Comparison of ENCODE assay signal across 8 mouse cellular contexts in genomic region chr8:119575366-119575726, GRCm38 (mm10). TPM values are rescaled to one million over a fixed set of nuclear protein-coding genes. Genes with fewer than 3 reads are reported as not detected.
A peak's percentile ranks its signal among the peaks of the same experiment; 100 is the strongest.
DNase-seq lines count a peak whose midpoint lies in the region; ATAC-seq and TF ChIP-seq lines count a peak whose summit lies in the region.

No protein-coding gene starts in this region.

- H3K36me3 ChIP-seq in heart, embryonic 10.5 days: no peaks in the 10 kb centered on the region
- H3K36me3 ChIP-seq in C2C12 (ENCODE audit: control insufficient read depth, insufficient read depth): no peaks in the 10 kb centered on the region
- H3K36me3 ChIP-seq in forebrain, embryonic 13.5 days (ENCODE audit: poor library complexity, severe bottlenecking): no peaks in the 10 kb centered on the region
- H3K36me3 ChIP-seq in liver, embryonic 14.5 days (replicated peaks; ENCODE audit: control insufficient read depth, insufficient read depth, low read depth): no peaks in the 10 kb centered on the region

- no peaks in the 10 kb centered on the region for H3K79me3 ChIP-seq in C2C12 (ENCODE audit: low read depth)

- peak overlapping the region; percentile 93 for H3K27ac ChIP-seq in heart, embryonic 10.5 days
- no peak overlapping the region for H3K27ac ChIP-seq in forebrain, embryonic 13.5 days
- H3K27ac ChIP-seq in liver, embryonic 14.5 days: no peak overlapping the region

- H3ac ChIP-seq in C2C12 (ENCODE audit: control insufficient read depth, insufficient read length, low read depth): peak overlapping the region; percentile 76

- H3K9me3 ChIP-seq in heart, embryonic 10.5 days: no peaks in the 10 kb centered on the region
- no peaks in the 10 kb centered on the region for H3K9me3 ChIP-seq in forebrain, embryonic 13.5 days (replicated peaks)
- no peaks in the 10 kb centered on the region for H3K9me3 ChIP-seq in liver, embryonic 14.5 days (ENCODE audit: control insufficient read depth, low read length)

- no peak for DNase-seq in heart, embryonic 10.5 days (ENCODE audit: low spot score)
- no peak for DNase-seq in heart, postnatal 25 days (ENCODE audit: low spot score)
- DNase-seq in liver, embryonic 14.5 days (ENCODE audit: low read depth in 3 of 3, low spot score in 3 of 3): no peak
- DNase-seq in Muller cell, postnatal 12 days (ENCODE audit: inconsistent ontology term): no peak
- DNase-seq in left cerebral cortex, postnatal 14 days (ENCODE audit: low spot score in 2 of 2): no peak
- no peak for DNase-seq in gastrocnemius, adult 8-10 months (ENCODE audit: low spot score in 2 of 2)

- peaks cover 53% of the 10 kb centered on the region for H3K4me1 ChIP-seq in heart, embryonic 10.5 days
- peaks cover 18% of the 10 kb centered on the region for H3K4me1 ChIP-seq in forebrain, embryonic 13.5 days
- H3K4me1 ChIP-seq in liver, embryonic 14.5 days (replicated peaks; ENCODE audit: control insufficient read depth in 2 of 2, insufficient read depth in 2 of 2, low read length in 1 of 2): peaks cover 14 to 23% of the 10 kb centered on the region in 2 experiments; a peak in 3 of 4 replicates

- H3K9ac ChIP-seq in forebrain, embryonic 13.5 days: peak overlapping the region; percentile 64
- H3K9ac ChIP-seq in liver, embryonic 14.5 days (replicated peaks): peak overlapping the region; percentile 52; the same call in 1 of the 2 replicates

- no peak for TF ChIP-seq CTCF in C2C12 (IDR thresholded peaks at IDR 0.05; ENCODE audit: control insufficient read depth, insufficient read depth, insufficient read length)
- no peak for TF ChIP-seq CTCF in liver, embryonic 14.5 days (IDR thresholded peaks at IDR 0.05; ENCODE audit: low read depth)

- peaks cover 11% of the 10 kb centered on the region for H3K79me2 ChIP-seq in C2C12 (ENCODE audit: control insufficient read depth, insufficient read depth)

- H3K4me3 ChIP-seq in heart, embryonic 10.5 days: peak overlapping the region; percentile 93
- peak overlapping the region; percentile 53 for H3K4me3 ChIP-seq in C2C12 (ENCODE audit: insufficient read depth, poor library complexity, severe bottlenecking)
- peak overlapping the region; percentile 88 for H3K4me3 ChIP-seq in forebrain, embryonic 13.5 days
- peak overlapping the region; percentile 71 to 73 for H3K4me3 ChIP-seq in liver, embryonic 14.5 days (ENCODE audit: insufficient read depth in 1 of 2, low read depth in 2 of 2, low read length in 2 of 2)

- H3K4me2 ChIP-seq in forebrain, embryonic 13.5 days: peak overlapping the region; percentile 90
- H3K4me2 ChIP-seq in liver, embryonic 14.5 days (ENCODE audit: low read depth): peak overlapping the region; percentile 95

- 2% methylated on average over 16 of the region's 16 CpGs for WGBS in heart, embryonic 10.5 days
- 3% methylated on average over 16 of the region's 16 CpGs for WGBS in forebrain, embryonic 13.5 days
- 3% methylated on average over 16 of the region's 16 CpGs for WGBS in liver, embryonic 14.5 days (ENCODE audit: insufficient replicate concordance)

- ATAC-seq in forebrain, embryonic 13.5 days: no peak; the same call in 1 of the 2 replicates
- ATAC-seq in liver, embryonic 14.5 days (ENCODE audit: insufficient read depth): no peak; the same call in 1 of the 2 replicates

- no peak for TF ChIP-seq EP300 in liver, embryonic 14.5 days (IDR thresholded peaks at IDR 0.05; ENCODE audit: low read depth)

- H3K27me3 ChIP-seq in heart, embryonic 10.5 days (ENCODE audit: insufficient read depth, poor library complexity, severe bottlenecking): peaks cover 30% of the 10 kb centered on the region
- peaks cover 44% of the 10 kb centered on the region for H3K27me3 ChIP-seq in C2C12 (ENCODE audit: control insufficient read depth, insufficient read depth, insufficient read length)
- peaks cover 29% of the 10 kb centered on the region for H3K27me3 ChIP-seq in forebrain, embryonic 13.5 days
- no peaks in the 10 kb centered on the region for H3K27me3 ChIP-seq in liver, embryonic 14.5 days (ENCODE audit: control insufficient read depth, insufficient read depth, low read length)

- intact Hi-C loops in heart, postnatal 25 days (cut with DNase I): no loop called here
- intact Hi-C loops in left cerebral cortex, postnatal 14 days (cut with DNase I): loop anchor here (2.0 kb wide), 1 partner anchor 17 kb away; the partner anchor contains the start of gene Mbtps1

TF ChIP-seq in C2C12, 6 proteins besides CTCF, POLR2A, EP300 and RAD21:
- TF ChIP-seq MYOD1 (IDR thresholded peaks at IDR 0.05; ENCODE audit: control insufficient read depth, insufficient read length, low read depth) (no peak), MYOG (IDR thresholded peaks at IDR 0.05; ENCODE audit: control insufficient read depth, extremely low read depth, insufficient read length) (no peak), FOSL1 (IDR thresholded peaks at IDR 0.05; ENCODE audit: insufficient read depth, low read length, poor library complexity, severe bottlenecking) (no peak), USF1 (IDR thresholded peaks at IDR 0.05; ENCODE audit: low read depth) (no peak), MAX (IDR thresholded peaks at IDR 0.05) (no peak), CEBPB (IDR thresholded peaks at IDR 0.05; ENCODE audit: low read depth) (no peak)

RNA-seq across cellular contexts. Expression of gene Dnaaf1, which starts 0.3 kb away (rescaled TPM):
- polyA plus RNA-seq in heart, embryonic 10.5 days (2016; fragmentation: Nextera tagmentation; extraction: Ambion mirVana): 0.11 and 0.31 TPM in 2 replicates
- not detected for total RNA-seq in heart, postnatal 25 days (2021)
- 0.01 TPM for polyA plus RNA-seq in C2C12 (2012; fragmentation: generic; extraction: Trizol)
- 0.19 and 0.62 TPM in 2 replicates for polyA plus RNA-seq in forebrain, embryonic 13.5 days (2015; fragmentation: Nextera tagmentation; extraction: Ambion mirVana)
- polyA plus RNA-seq in liver, embryonic 14.5 days (2012; rRNA removed): 0.03 and 0.06 TPM in 2 replicates
- 0.04 and 0.13 TPM in 2 replicates for polyA plus RNA-seq in liver, embryonic 14.5 days (2014; fragmentation: Nextera tagmentation; extraction: Ambion mirVana)
- total RNA-seq in left cerebral cortex, postnatal 14 days (2021): under 1 TPM; 0.11 to 0.20 TPM
- not detected for total RNA-seq in gastrocnemius, adult 8-10 months (2022)

RNA-seq across cellular contexts. Expression of gene Hsdl1, which starts 0.4 kb away (rescaled TPM):
- 35.3 and 47.9 TPM in 2 replicates for polyA plus RNA-seq in heart, embryonic 10.5 days (2016; fragmentation: Nextera tagmentation; extraction: Ambion mirVana)
- total RNA-seq in heart, postnatal 25 days (2021): 10 to 100 TPM; 18.7 to 20.1 TPM
- polyA plus RNA-seq in C2C12 (2012; fragmentation: generic; extraction: Trizol): 11.0 TPM
- 109 and 130 TPM in 2 replicates for polyA plus RNA-seq in forebrain, embryonic 13.5 days (2015; fragmentation: Nextera tagmentation; extraction: Ambion mirVana)
- 6.9 and 7.5 TPM in 2 replicates for polyA plus RNA-seq in liver, embryonic 14.5 days (2012; rRNA removed)
- 17.0 and 19.3 TPM in 2 replicates for polyA plus RNA-seq in liver, embryonic 14.5 days (2014; fragmentation: Nextera tagmentation; extraction: Ambion mirVana)
- total RNA-seq in left cerebral cortex, postnatal 14 days (2021): 10 to 100 TPM; 42.3 to 47.2 TPM
- 10 to 100 TPM; 16.1 to 21.1 (median 17.4) TPM for total RNA-seq in gastrocnemius, adult 8-10 months (2022)

RNA-seq across cellular contexts. Expression of gene Mbtps1, which starts 16.8 kb away (rescaled TPM):
- 86.9 and 98.4 TPM in 2 replicates for polyA plus RNA-seq in heart, embryonic 10.5 days (2016; fragmentation: Nextera tagmentation; extraction: Ambion mirVana)
- 10 to 100 TPM; 39.8 to 40.3 TPM for total RNA-seq in heart, postnatal 25 days (2021)
- 72.7 TPM for polyA plus RNA-seq in C2C12 (2012; fragmentation: generic; extraction: Trizol)
- polyA plus RNA-seq in forebrain, embryonic 13.5 days (2015; fragmentation: Nextera tagmentation; extraction: Ambion mirVana): 67.2 and 70.5 TPM in 2 replicates
- polyA plus RNA-seq in liver, embryonic 14.5 days (2012; rRNA removed): 18.2 and 23.7 TPM in 2 replicates
- polyA plus RNA-seq in liver, embryonic 14.5 days (2014; fragmentation: Nextera tagmentation; extraction: Ambion mirVana): 19.6 and 21.4 TPM in 2 replicates
- total RNA-seq in left cerebral cortex, postnatal 14 days (2021): 10 to 100 TPM; 59.3 to 59.5 TPM
- total RNA-seq in gastrocnemius, adult 8-10 months (2022): 10 to 100 TPM; 18.1 to 24.4 (median 22.5) TPM

RNA-seq across cellular contexts. Expression of gene Taf1c, which starts 29.7 kb away (rescaled TPM):
- polyA plus RNA-seq in heart, embryonic 10.5 days (2016; fragmentation: Nextera tagmentation; extraction: Ambion mirVana): 9.9 and 11.2 TPM in 2 replicates
- 1 to 10 TPM; 2.9 to 4.2 TPM for total RNA-seq in heart, postnatal 25 days (2021)
- 8.1 TPM for polyA plus RNA-seq in C2C12 (2012; fragmentation: generic; extraction: Trizol)
- polyA plus RNA-seq in forebrain, embryonic 13.5 days (2015; fragmentation: Nextera tagmentation; extraction: Ambion mirVana): 15.2 and 16.8 TPM in 2 replicates
- polyA plus RNA-seq in liver, embryonic 14.5 days (2012; rRNA removed): 6.6 and 6.9 TPM in 2 replicates
- 4.7 and 5.2 TPM in 2 replicates for polyA plus RNA-seq in liver, embryonic 14.5 days (2014; fragmentation: Nextera tagmentation; extraction: Ambion mirVana)
- total RNA-seq in left cerebral cortex, postnatal 14 days (2021): 10 to 100 TPM; 10.5 to 12.1 TPM
- total RNA-seq in gastrocnemius, adult 8-10 months (2022): 1 to 10 TPM; 5.2 to 8.0 (median 6.9) TPM

RNA-seq across cellular contexts. Expression of gene Adad2, which starts 37.2 kb away (rescaled TPM):
- polyA plus RNA-seq in heart, embryonic 10.5 days (2016; fragmentation: Nextera tagmentation; extraction: Ambion mirVana): 0.14 TPM in 1 of 2 replicates, not detected in the other
- not detected for total RNA-seq in heart, postnatal 25 days (2021)
- not detected for polyA plus RNA-seq in C2C12 (2012; fragmentation: generic; extraction: Trizol)
- not detected in 2 replicates for polyA plus RNA-seq in forebrain, embryonic 13.5 days (2015; fragmentation: Nextera tagmentation; extraction: Ambion mirVana)
- polyA plus RNA-seq in liver, embryonic 14.5 days (2012; rRNA removed): not detected in 2 replicates
- not detected in 2 replicates for polyA plus RNA-seq in liver, embryonic 14.5 days (2014; fragmentation: Nextera tagmentation; extraction: Ambion mirVana)
- total RNA-seq in left cerebral cortex, postnatal 14 days (2021): under 1 TPM in 1 of 2 experiments, not detected in 1; 0.29 TPM
- not detected for total RNA-seq in gastrocnemius, adult 8-10 months (2022)
